Mouse (Mus musculus): ENCODE measurements around the gene Otop3. TPM values are rescaled to one million over a fixed set of nuclear protein-coding genes. Genes with fewer than 3 reads are reported as not detected.
"Not testable (repeated sequence)": the region's sequence is repeated elsewhere in the genome, so short reads cannot be mapped to it uniquely, and the experiment has no call there.

The Otop3 gene
- polyA plus RNA-seq, 1 experiment from 2014 or later: not detected

DNA sequence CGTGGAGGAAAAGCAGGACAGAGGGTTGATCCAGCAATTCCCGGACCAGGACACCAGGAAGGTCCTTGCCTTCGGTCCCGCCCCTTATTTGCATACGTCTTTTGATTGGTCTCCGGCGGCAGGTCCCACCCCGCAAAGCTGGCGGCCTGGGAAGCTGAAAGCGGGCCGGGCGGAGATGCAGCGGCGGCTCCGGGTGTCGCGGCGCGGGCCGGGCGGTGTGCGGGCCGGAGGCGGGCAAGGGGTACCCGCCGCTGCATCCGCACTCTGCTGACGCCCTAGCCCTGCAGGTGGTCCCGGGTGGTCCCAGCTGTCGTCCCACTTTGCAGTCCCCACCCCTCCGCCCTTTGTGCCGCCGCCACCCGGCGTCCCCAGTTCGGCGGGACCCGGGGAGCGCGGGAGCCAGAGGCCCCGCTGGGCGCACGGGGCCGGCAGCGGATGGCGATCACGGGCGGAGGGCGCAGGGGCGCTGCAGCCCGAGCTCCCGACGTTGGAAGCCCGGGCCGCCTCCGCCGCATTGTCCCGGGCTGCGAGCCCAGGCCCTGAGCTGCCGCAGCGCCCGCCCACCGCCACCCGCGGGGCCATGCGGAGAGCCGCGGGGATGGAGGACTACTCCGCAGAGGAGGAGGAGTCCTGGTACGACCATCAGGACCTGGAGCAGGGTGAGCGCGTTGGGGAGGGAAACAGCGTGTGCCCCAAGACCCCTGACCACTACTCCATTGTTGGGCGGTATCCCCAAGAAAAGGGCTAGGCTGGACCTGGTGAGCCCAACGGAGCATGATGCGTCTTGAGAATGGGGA lies 47.4 kb downstream of the Otop3 start, which contains the start of gene Cdr2l:
Cdr2l (plus strand) TSS at position 174 of the 797 bp plus-strand sequence.
- no peaks in the 10 kb centered on the region for H3K36me3 ChIP-seq (ENCODE audit: insufficient read depth, low read length)
- no peaks in the 10 kb centered on the region for H3K9me3 ChIP-seq (ENCODE audit: low read length)
- H3K4me1 ChIP-seq (ENCODE audit: insufficient read depth, low read length): peaks cover 36% of the 10 kb centered on the region
- no peaks in the 10 kb centered on the region; the same call in 1 of the 2 replicates for H3K27me3 ChIP-seq (ENCODE audit: insufficient read depth, low read length)
- peak; percentile 93 for ATAC-seq (ENCODE audit: low FRiP score, low TSS enrichment)
- H3K9ac ChIP-seq (replicated peaks; ENCODE audit: low read length): peak within 1 kb of the TSS; percentile 84
- H3K4me3 ChIP-seq (ENCODE audit: low read length): peak within 1 kb of the TSS; percentile 74
- peak within 1 kb of the TSS; percentile 72 for H3K27ac ChIP-seq (ENCODE audit: low read length)
- WGBS: under 1% methylated on average over 74 of the region's 76 CpGs
- H3K4me2 ChIP-seq (replicated peaks; ENCODE audit: low read depth, low read length): peak within 1 kb of the TSS; percentile 83

DNA sequence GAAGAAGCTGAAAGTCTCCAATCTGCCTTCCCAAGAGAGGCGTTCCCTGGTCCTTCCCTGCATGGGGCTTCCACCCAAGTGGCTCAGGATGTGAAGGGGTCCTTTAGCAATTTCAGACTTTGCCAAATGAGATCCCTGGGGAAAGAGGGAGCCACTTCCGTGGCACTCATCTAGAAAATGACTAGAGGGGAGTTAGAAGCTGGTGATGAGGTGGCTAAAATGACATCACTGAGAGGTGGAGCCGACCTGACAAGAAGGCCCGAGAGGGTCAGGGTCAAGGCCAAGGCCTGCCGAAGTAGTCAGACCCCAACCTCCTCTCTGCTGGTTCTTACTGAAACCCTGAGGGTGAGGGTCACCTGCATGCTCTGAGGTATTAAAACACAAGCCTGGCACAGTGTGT lies 48.4 kb downstream of the Otop3 start:
- peak overlapping the region; percentile 74 for H3K4me3 ChIP-seq (ENCODE audit: low read length)
- no peak for ATAC-seq (ENCODE audit: low FRiP score, low TSS enrichment)
- peak overlapping the region; percentile 83 for H3K4me2 ChIP-seq (replicated peaks; ENCODE audit: low read depth, low read length)
- H3K9ac ChIP-seq (replicated peaks; ENCODE audit: low read length): peak overlapping the region; percentile 84
- H3K27ac ChIP-seq (ENCODE audit: low read length): no peak overlapping the region; the same call in 1 of the 2 replicates
- peaks cover 36% of the 10 kb centered on the region for H3K4me1 ChIP-seq (ENCODE audit: insufficient read depth, low read length)
- 13% methylated on average over 5 of the region's 5 CpGs for WGBS
- H3K9me3 ChIP-seq (ENCODE audit: low read length): no peaks in the 10 kb centered on the region
- no peaks in the 10 kb centered on the region for H3K36me3 ChIP-seq (ENCODE audit: insufficient read depth, low read length)
- no peaks in the 10 kb centered on the region for H3K27me3 ChIP-seq (ENCODE audit: insufficient read depth, low read length)

DNA sequence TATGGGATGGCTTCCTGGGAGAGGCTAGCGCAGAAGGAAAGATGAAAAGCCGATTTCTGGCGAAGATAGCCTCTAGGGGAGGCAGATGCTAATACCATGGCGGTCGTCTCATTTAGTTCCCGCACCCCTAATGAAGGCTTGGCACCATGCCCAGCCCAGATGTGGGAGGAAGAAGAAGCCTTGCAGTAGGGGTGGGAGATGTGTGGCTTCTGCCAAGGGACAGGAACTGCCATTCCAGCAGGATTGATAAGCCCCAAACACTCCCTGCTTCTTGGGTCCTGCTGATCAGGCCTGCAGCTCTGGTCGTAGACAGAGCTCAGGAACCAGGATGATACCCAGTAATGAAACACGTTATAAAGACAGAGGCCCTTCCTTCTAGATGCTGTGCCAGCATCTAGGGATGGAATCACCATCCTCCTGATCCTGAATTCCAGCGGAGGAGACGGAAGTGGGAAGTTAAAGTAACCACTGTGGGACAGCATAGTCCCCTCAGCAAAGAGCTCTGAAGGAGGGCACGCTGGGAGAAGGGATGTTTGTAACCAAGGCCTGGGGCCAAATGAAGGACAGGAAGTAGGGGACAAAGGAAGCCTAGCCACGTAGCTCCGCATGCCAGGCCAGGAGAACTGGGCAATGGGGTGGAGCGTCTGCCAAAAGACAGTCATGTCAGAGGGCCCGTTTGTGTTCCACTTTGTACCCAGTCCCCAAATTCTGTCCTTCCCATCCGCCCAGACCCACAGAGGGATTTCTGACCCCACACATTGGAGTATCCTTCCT lies 49.4 kb downstream of the Otop3 start:
- Histone ChIP-seq H3K4me2 (replicated peaks; ENCODE audit: low read depth, low read length) (peak overlapping the region; percentile 83), H3K9me3 (ENCODE audit: low read length) (no peaks in the 10 kb centered on the region), H3K36me3 (ENCODE audit: insufficient read depth, low read length) (no peaks in the 10 kb centered on the region), H3K4me3 (ENCODE audit: low read length) (no peak overlapping the region), H3K27me3 (ENCODE audit: insufficient read depth, low read length) (no peaks in the 10 kb centered on the region), H3K27ac (ENCODE audit: low read length) (peak overlapping the region; percentile 22), H3K9ac (replicated peaks; ENCODE audit: low read length) (no peak overlapping the region), H3K4me1 (ENCODE audit: insufficient read depth, low read length) (peaks cover 36% of the 10 kb centered on the region)
- 54% methylated on average over 16 of the region's 16 CpGs for WGBS
- ATAC-seq (ENCODE audit: low FRiP score, low TSS enrichment): no peak

DNA sequence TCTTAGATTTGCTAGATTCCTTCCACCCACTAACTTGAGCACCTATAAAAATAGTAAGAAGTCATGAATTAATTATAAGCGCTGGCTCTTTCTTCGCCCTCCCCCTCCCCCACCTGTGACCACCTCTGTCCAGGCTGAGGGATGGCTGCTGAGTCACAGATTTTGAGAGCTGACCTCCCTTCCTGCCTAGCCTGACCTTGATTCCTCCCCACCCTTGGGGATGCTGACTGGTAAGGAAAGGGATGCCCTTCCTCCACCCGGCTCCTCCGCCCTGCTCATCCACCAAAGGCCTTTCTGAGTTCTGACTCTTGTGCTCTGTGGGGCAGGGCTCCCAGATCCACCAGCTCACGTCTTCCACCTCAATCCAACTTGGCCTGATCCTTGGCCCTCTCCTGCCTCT lies 50.1 kb downstream of the Otop3 start:
- Histone ChIP-seq H3K4me1 (ENCODE audit: insufficient read depth, low read length) (peaks cover 36% of the 10 kb centered on the region), H3K27me3 (ENCODE audit: insufficient read depth, low read length) (no peaks in the 10 kb centered on the region), H3K4me3 (ENCODE audit: low read length) (no peak overlapping the region), H3K27ac (ENCODE audit: low read length) (peak overlapping the region; percentile 22), H3K9me3 (ENCODE audit: low read length) (no peaks in the 10 kb centered on the region), H3K36me3 (ENCODE audit: insufficient read depth, low read length) (no peaks in the 10 kb centered on the region), H3K9ac (replicated peaks; ENCODE audit: low read length) (peak overlapping the region; percentile 24), H3K4me2 (replicated peaks; ENCODE audit: low read depth, low read length) (peak overlapping the region; percentile 83; the same call in 1 of the 2 replicates)
- ATAC-seq (ENCODE audit: low FRiP score, low TSS enrichment): no peak
- WGBS: 54% methylated on average over 5 of the region's 5 CpGs

DNA sequence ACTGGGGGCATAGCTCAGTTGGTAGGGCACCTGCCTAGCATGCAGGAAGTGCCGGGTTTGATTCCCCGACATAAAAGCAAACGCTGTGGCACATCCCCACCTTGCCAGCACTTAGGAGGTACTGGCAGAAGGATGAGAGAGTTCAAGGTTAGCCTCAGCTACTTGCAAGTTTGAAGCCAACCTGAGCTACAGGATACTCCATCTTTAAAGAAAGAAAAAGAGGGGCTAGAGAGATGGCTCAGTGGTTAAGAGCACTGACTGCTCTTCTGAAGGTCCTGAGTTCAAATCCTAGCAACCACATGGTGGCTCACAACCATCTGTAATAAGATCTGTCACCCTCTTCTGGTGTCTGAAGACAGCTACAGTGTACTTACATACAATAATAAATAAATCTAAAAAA lies 52.3 kb downstream of the Otop3 start:
- H3K9ac ChIP-seq (replicated peaks; ENCODE audit: low read length); H3K36me3 ChIP-seq (ENCODE audit: insufficient read depth, low read length); H3K27me3 ChIP-seq (ENCODE audit: insufficient read depth, low read length); H3K4me2 ChIP-seq (replicated peaks; ENCODE audit: low read depth, low read length); ATAC-seq (ENCODE audit: low FRiP score, low TSS enrichment); H3K27ac ChIP-seq (ENCODE audit: low read length); H3K4me3 ChIP-seq (ENCODE audit: low read length); H3K9me3 ChIP-seq (ENCODE audit: low read length): not testable (repeated sequence)
- peaks cover 30% of the 10 kb centered on the region for H3K4me1 ChIP-seq (ENCODE audit: insufficient read depth, low read length)
- WGBS: 92% methylated on average over 3 of the region's 3 CpGs

DNA sequence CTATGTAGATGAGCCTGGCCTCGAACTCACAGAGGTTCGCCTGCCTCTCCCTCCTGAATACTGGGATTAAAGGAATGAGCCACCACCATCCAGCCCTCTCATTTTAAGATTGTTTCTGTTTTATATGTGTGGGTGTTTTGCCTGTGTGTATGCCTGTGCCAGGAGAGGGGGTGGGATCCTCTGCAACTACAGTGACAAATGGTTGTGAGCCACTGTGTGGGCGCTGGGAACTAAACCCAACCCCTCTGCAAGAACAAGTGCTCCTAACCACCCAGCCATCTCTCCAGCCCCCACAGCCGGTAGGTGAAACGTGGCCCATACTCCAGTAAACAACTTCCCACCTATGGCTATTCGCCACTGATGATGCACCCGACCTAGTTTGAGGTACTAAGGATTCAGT lies 56.8 kb downstream of the Otop3 start:
- 87% methylated on average over 7 of the region's 7 CpGs for WGBS
- Histone ChIP-seq H3K9ac (replicated peaks; ENCODE audit: low read length) (no peak overlapping the region), H3K9me3 (ENCODE audit: low read length) (no peaks in the 10 kb centered on the region), H3K4me3 (ENCODE audit: low read length) (no peak overlapping the region), H3K27me3 (ENCODE audit: insufficient read depth, low read length) (no peaks in the 10 kb centered on the region), H3K36me3 (ENCODE audit: insufficient read depth, low read length) (peaks cover 24% of the 10 kb centered on the region), H3K4me1 (ENCODE audit: insufficient read depth, low read length) (no peaks in the 10 kb centered on the region), H3K27ac (ENCODE audit: low read length) (no peak overlapping the region), H3K4me2 (replicated peaks; ENCODE audit: low read depth, low read length) (no peak overlapping the region)
- ATAC-seq (ENCODE audit: low FRiP score, low TSS enrichment): no peak

DNA sequence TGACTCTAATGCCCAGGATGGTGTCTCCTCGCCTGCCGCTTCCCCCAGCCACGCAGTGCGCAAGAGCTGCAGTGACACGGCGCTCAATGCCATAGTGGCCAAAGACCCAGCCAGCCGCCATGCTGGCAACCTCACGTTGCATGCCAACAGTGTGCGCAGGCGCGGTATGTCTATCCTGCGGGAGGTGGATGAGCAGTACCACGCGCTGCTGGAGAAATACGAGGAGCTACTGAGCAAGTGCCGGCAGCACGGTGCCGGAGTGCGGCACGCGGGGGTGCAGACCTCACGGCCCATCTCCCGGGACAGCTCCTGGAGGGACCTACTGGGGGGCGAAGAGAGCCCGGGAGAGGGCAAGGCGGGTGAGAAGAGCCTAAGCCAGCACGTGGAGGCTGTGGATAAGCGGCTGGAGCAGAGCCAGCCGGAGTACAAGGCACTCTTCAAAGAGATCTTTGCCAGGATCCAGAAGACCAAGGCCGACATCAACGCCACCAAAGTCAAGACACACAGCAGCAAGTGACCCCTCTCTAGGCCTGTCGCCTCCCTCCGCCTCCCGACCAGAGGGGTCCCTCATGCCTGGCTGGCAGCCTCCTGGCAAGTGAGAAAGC lies 59.3 kb downstream of the Otop3 start:
- Histone ChIP-seq H3K4me2 (replicated peaks; ENCODE audit: low read depth, low read length) (peak overlapping the region; percentile 36), H3K27me3 (ENCODE audit: insufficient read depth, low read length) (no peaks in the 10 kb centered on the region), H3K9ac (replicated peaks; ENCODE audit: low read length) (no peak overlapping the region), H3K4me3 (ENCODE audit: low read length) (peak overlapping the region; percentile 18; the same call in 1 of the 2 replicates), H3K4me1 (ENCODE audit: insufficient read depth, low read length) (no peaks in the 10 kb centered on the region), H3K27ac (ENCODE audit: low read length) (no peak overlapping the region), H3K36me3 (ENCODE audit: insufficient read depth, low read length) (peaks cover 24% of the 10 kb centered on the region), H3K9me3 (ENCODE audit: low read length) (no peaks in the 10 kb centered on the region)
- WGBS: 62% methylated on average over 34 of the region's 34 CpGs
- ATAC-seq (ENCODE audit: low FRiP score, low TSS enrichment): 0 out of 2 replicates have a peak, but pooled peaks have one; percentile 39

Other genes with a start within 250 kb of the Otop3 start
- 1.7 and 2.2 TPM in 2 replicates for gene Rab37, start 243.3 kb upstream of the Otop3 start, polyA plus RNA-seq (2015; fragmentation: Nextera tagmentation; extraction: Ambion mirVana)
- gene Cd300lf, start 200.7 kb upstream of the Otop3 start, polyA plus RNA-seq (2015; fragmentation: Nextera tagmentation; extraction: Ambion mirVana): 0.52 and 0.53 TPM in 2 replicates
- gene Slc9a3r1, start 171.4 kb upstream of the Otop3 start, polyA plus RNA-seq (2015; fragmentation: Nextera tagmentation; extraction: Ambion mirVana): 165 and 170 TPM in 2 replicates
- 11.7 and 13.8 TPM in 2 replicates for gene Tmem104, start 147.2 kb upstream of the Otop3 start, polyA plus RNA-seq (2015; fragmentation: Nextera tagmentation; extraction: Ambion mirVana)
- 28.0 and 29.7 TPM in 2 replicates for gene Nat9, start 146.9 kb upstream of the Otop3 start, polyA plus RNA-seq (2015; fragmentation: Nextera tagmentation; extraction: Ambion mirVana)
- not detected in 2 replicates for gene Grin2c, start 67.5 kb upstream of the Otop3 start, polyA plus RNA-seq (2015; fragmentation: Nextera tagmentation; extraction: Ambion mirVana)
- gene Fdxr, start 57.7 kb upstream of the Otop3 start, polyA plus RNA-seq (2015; fragmentation: Nextera tagmentation; extraction: Ambion mirVana): 20.0 and 23.6 TPM in 2 replicates
- gene Fads6, start 37.1 kb upstream of the Otop3 start, polyA plus RNA-seq (2015; fragmentation: Nextera tagmentation; extraction: Ambion mirVana): 0.40 and 0.42 TPM in 2 replicates
- 0.64 TPM in 1 of 2 replicates, not detected in the other for gene Otop2, start 27.6 kb upstream of the Otop3 start, polyA plus RNA-seq (2015; fragmentation: Nextera tagmentation; extraction: Ambion mirVana)
- 0.05 TPM in 1 of 2 replicates, not detected in the other for gene Ush1g, start 12.7 kb upstream of the Otop3 start, polyA plus RNA-seq (2015; fragmentation: Nextera tagmentation; extraction: Ambion mirVana)
- 7.9 and 8.6 TPM in 2 replicates for gene Hid1, start 33.0 kb downstream of the Otop3 start, polyA plus RNA-seq (2015; fragmentation: Nextera tagmentation; extraction: Ambion mirVana)
- gene Cdr2l, start 47.2 kb downstream of the Otop3 start, polyA plus RNA-seq (2015; fragmentation: Nextera tagmentation; extraction: Ambion mirVana): 7.9 and 10.2 TPM in 2 replicates
- gene Mrpl58, start 69.0 kb downstream of the Otop3 start, polyA plus RNA-seq (2015; fragmentation: Nextera tagmentation; extraction: Ambion mirVana): 195 and 203 TPM in 2 replicates
- gene Atp5h, start 85.2 kb downstream of the Otop3 start, polyA plus RNA-seq (2015; fragmentation: Nextera tagmentation; extraction: Ambion mirVana): 942 and 981 TPM in 2 replicates
- gene Kctd2, start 85.4 kb downstream of the Otop3 start, polyA plus RNA-seq (2015; fragmentation: Nextera tagmentation; extraction: Ambion mirVana): 4.7 and 4.8 TPM in 2 replicates
- gene Trim80, start 105.8 kb downstream of the Otop3 start, polyA plus RNA-seq (2015; fragmentation: Nextera tagmentation; extraction: Ambion mirVana): 0.12 and 0.35 TPM in 2 replicates
- 28.4 and 31.5 TPM in 2 replicates for gene Slc16a5, start 127.7 kb downstream of the Otop3 start, polyA plus RNA-seq (2015; fragmentation: Nextera tagmentation; extraction: Ambion mirVana)
- 9.0 and 10.5 TPM in 2 replicates for gene Armc7, start 140.9 kb downstream of the Otop3 start, polyA plus RNA-seq (2015; fragmentation: Nextera tagmentation; extraction: Ambion mirVana)
- gene Nt5c, start 157.1 kb downstream of the Otop3 start, polyA plus RNA-seq (2015; fragmentation: Nextera tagmentation; extraction: Ambion mirVana): 77.6 and 82.1 TPM in 2 replicates
- 457 and 461 TPM in 2 replicates for gene Jpt1, start 179.7 kb downstream of the Otop3 start, polyA plus RNA-seq (2015; fragmentation: Nextera tagmentation; extraction: Ambion mirVana)
- 939 and 944 TPM in 2 replicates for gene Sumo2, start 201.5 kb downstream of the Otop3 start, polyA plus RNA-seq (2015; fragmentation: Nextera tagmentation; extraction: Ambion mirVana)
- 180 and 184 TPM in 2 replicates for gene Nup85, start 229.7 kb downstream of the Otop3 start, polyA plus RNA-seq (2015; fragmentation: Nextera tagmentation; extraction: Ambion mirVana)

Measured in kidney, embryonic 16.5 days (tissue).